Comparison of ENCODE assay signal across 7 mouse cellular contexts in the genomic region with DNA sequence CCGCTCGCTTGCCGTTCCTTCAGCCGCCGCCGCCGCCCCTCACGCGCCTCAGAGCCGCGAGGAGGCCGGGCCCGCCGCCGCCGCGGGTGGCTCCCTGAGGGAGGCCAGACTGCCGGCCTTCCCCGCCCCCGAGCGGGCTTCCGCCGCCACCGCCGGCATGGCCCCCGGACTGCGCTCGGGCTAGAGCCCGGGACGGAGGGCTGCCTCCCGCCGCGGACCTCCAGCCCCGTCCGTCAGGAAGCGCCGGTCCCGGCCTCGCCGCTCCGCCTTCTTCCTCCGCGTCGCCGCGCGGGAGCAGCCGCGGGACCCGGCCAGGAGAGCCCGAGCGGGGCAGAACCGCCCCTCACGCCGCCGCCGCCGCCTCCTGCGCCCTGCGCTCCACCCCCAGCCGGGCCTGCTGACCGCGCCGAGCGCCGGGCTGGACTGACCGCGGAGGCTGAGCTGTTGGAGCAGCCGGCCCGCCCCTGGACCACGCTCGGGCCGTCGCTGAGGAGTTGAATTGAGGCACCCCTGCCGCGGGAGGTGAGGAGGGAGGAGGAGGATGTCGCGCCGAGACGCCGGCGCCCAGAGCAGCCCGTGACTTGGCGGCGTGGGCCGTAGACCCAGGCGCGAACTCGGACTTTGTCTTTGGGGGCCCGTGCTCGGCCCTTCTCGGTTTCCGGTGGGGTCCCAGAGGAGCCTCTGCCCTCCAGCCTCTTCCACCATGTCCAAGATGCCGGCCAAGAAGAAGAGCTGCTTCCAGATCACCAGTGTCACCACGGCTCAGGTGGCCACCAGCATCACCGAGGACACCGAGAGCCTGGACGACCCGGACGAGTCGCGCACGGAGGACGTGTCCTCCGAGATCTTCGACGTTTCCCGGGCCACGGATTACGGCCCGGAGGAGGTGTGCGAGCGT. TPM values are rescaled to one million over a fixed set of nuclear protein-coding genes. Genes with fewer than 3 reads are reported as not detected.
A peak's percentile ranks its signal among the peaks of the same experiment; 100 is the strongest.
DNase-seq lines count a peak whose midpoint lies in the region; ATAC-seq lines count a peak whose summit lies in the region.

No protein-coding gene starts in this region.

- peak overlapping the region; percentile 98 for H3K4me2 ChIP-seq in embryonic facial prominence, embryonic 12.5 days (replicated peaks)
- peak overlapping the region; percentile 100 for H3K4me2 ChIP-seq in limb, embryonic 12.5 days
- H3K4me2 ChIP-seq in midbrain, embryonic 13.5 days (replicated peaks), result peak overlapping the region; percentile 97

- no peaks in the 10 kb centered on the region for H3K9me3 ChIP-seq in embryonic facial prominence, embryonic 12.5 days
- no peaks in the 10 kb centered on the region for H3K9me3 ChIP-seq in limb, embryonic 12.5 days
- no peaks in the 10 kb centered on the region for H3K9me3 ChIP-seq in midbrain, embryonic 13.5 days

- no peaks in the 10 kb centered on the region for H3K27me3 ChIP-seq in embryonic facial prominence, embryonic 12.5 days
- H3K27me3 ChIP-seq in limb, embryonic 12.5 days, result no peaks in the 10 kb centered on the region
- H3K27me3 ChIP-seq in midbrain, embryonic 13.5 days, result no peaks in the 10 kb centered on the region

- H3K27ac ChIP-seq in embryonic facial prominence, embryonic 12.5 days, result peak overlapping the region; percentile 100
- H3K27ac ChIP-seq in limb, embryonic 12.5 days, result peak overlapping the region; percentile 100
- H3K27ac ChIP-seq in midbrain, embryonic 13.5 days, result peak overlapping the region; percentile 99

- H3K9ac ChIP-seq in embryonic facial prominence, embryonic 12.5 days, result peak overlapping the region; percentile 98
- peak overlapping the region; percentile 98 for H3K9ac ChIP-seq in limb, embryonic 12.5 days (replicated peaks)
- peak overlapping the region; percentile 99 for H3K9ac ChIP-seq in midbrain, embryonic 13.5 days (replicated peaks)

- under 1% methylated on average over 97 of the region's 113 CpGs for WGBS in embryonic facial prominence, embryonic 12.5 days
- WGBS in limb, embryonic 12.5 days, result under 1% methylated on average over 102 of the region's 113 CpGs
- under 1% methylated on average over 86 of the region's 113 CpGs for WGBS in midbrain, embryonic 13.5 days

- H3K4me1 ChIP-seq in embryonic facial prominence, embryonic 12.5 days, result 0 out of 2 replicates have a peak, but pooled peaks cover 2% of the 10 kb centered on the region
- peaks cover 9% of the 10 kb centered on the region for H3K4me1 ChIP-seq in limb, embryonic 12.5 days (replicated peaks)
- peaks cover 30% of the 10 kb centered on the region for H3K4me1 ChIP-seq in midbrain, embryonic 13.5 days (replicated peaks)

- peak overlapping the region; percentile 89 for H3K4me3 ChIP-seq in embryonic facial prominence, embryonic 12.5 days
- H3K4me3 ChIP-seq in limb, embryonic 12.5 days (replicated peaks), result peak overlapping the region; percentile 97
- peak overlapping the region; percentile 100 for H3K4me3 ChIP-seq in midbrain, embryonic 13.5 days (replicated peaks)

- DNase-seq in adrenal gland, postnatal 36 days, result peak; percentile 89 to 92
- peak; percentile 84 to 89 for DNase-seq in heart, adult 18-20 months
- DNase-seq in kidney, adult 18-20 months, result peak; percentile 88
- DNase-seq in skeletal muscle tissue, adult 2 months (ENCODE audit: low read depth, low spot score), result peak; percentile 42

- H3K36me3 ChIP-seq in embryonic facial prominence, embryonic 12.5 days, result 0 out of 2 replicates have a peak, but pooled peaks cover 4% of the 10 kb centered on the region
- H3K36me3 ChIP-seq in limb, embryonic 12.5 days, result peaks cover 7% of the 10 kb centered on the region; the same call in 1 of the 2 replicates
- no peaks in the 10 kb centered on the region for H3K36me3 ChIP-seq in midbrain, embryonic 13.5 days

- ATAC-seq in embryonic facial prominence, embryonic 12.5 days (ENCODE audit: insufficient number of reproducible peaks, insufficient read depth, low FRiP score, low TSS enrichment), result peak; percentile 61
- ATAC-seq in limb, embryonic 12.5 days (ENCODE audit: insufficient number of reproducible peaks, insufficient read depth, low FRiP score, low TSS enrichment, low read depth), result peak; percentile 49
- ATAC-seq in midbrain, embryonic 13.5 days, result peak; percentile 56

RNA-seq across cellular contexts. Expression of a gene that starts 0.7 kb away (rescaled TPM):
- total RNA-seq in adrenal gland, postnatal 36 days (2021), result 10 to 100 TPM; 33.9 to 37.1 TPM
- 17.5 and 19.3 TPM in 2 replicates for polyA plus RNA-seq in embryonic facial prominence, embryonic 12.5 days (2016; fragmentation: Nextera tagmentation; extraction: Ambion mirVana)
- total RNA-seq in heart, adult 18-20 months (2021), result 10 to 100 TPM; 20.1 to 21.5 TPM
- 12.6 and 14.5 TPM in 2 replicates for polyA plus RNA-seq in limb, embryonic 12.5 days (2016; fragmentation: Nextera tagmentation; extraction: Ambion mirVana)
- 8.0 and 8.7 TPM in 2 replicates for polyA plus RNA-seq in midbrain, embryonic 13.5 days (2015; fragmentation: Nextera tagmentation; extraction: Ambion mirVana)

Comparison
In these comparisons a context has a peak if more than half of its experiments do, and no peak if none do; other contexts are left out.
1. Peak in every context shown above with its lines: DNase-seq, ATAC-seq, H3K4me3 ChIP-seq and H3K27ac ChIP-seq.